In the genomic region with DNA sequence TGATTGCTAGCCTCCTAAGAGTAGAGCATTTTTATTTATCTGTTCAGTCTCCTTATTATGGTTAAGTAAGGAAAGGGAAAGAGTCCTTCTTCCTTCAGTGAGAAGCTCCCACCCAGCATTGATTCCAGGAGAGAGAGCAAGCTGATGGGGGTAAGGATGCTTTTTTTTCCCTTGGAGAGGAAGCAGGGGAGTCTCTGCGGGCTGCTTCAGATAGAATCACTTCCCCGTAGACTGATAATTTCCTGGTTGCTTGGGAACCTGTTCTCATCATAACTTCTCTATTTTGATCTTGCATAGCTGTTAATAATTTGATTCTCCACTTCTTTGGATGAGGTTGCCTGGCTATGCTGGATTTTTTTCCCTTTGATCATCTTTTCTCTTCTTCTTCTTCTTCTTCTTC, we compare ENCODE assay signal across 26 mouse cellular contexts.
"Had no signal": no experiment of that assay in that cellular context is flagged by ENCODE, and none has a peak within 500 bp of the region (broad histone marks: within the 10 kb centered on the region; RNA-seq: fewer than 3 reads in every experiment).

No protein-coding gene starts in this region.

- H3K4me1 ChIP-seq: hindbrain, embryonic 10.5 days; hindbrain, embryonic 12.5 days; intestine, embryonic 15.5 days had no signal

- H3K27me3 ChIP-seq: heart, embryonic 12.5 days; hindbrain, embryonic 12.5 days; intestine, embryonic 15.5 days; limb, embryonic 12.5 days had no signal

- H3K9me3 ChIP-seq: heart, embryonic 10.5 days; heart, embryonic 12.5 days; hindbrain, embryonic 10.5 days; hindbrain, embryonic 12.5 days; intestine, embryonic 15.5 days; limb, embryonic 10.5 days; limb, embryonic 12.5 days had no signal

- H3K27ac ChIP-seq: gastrocnemius, adult 2 months; heart, embryonic 10.5 days; hindbrain, embryonic 10.5 days; hindbrain, embryonic 12.5 days; hindbrain, embryonic 14.5 days; intestine, embryonic 15.5 days; layer of hippocampus, adult 2 months; left cerebral cortex, adult 2 months; limb, embryonic 10.5 days; limb, embryonic 12.5 days had no signal

- ATAC-seq: hindbrain, embryonic 16.5 days; inflammation-experienced regulatory T-cells, adult 6 months; intestine, embryonic 15.5 days; intestine, postnatal 0 days had no signal

- DNase-seq: gastrocnemius, adult 2 months; gastrocnemius, postnatal 10 days; gastrocnemius, postnatal 25 days; heart, adult 11 months; heart, postnatal 10 days; heart, postnatal 4 days; kidney, adult 18-20 months; kidney, adult 8-10 months; kidney, postnatal 10 days; kidney, postnatal 25 days; kidney, postnatal 4 days; liver had no signal

- H3K36me3 ChIP-seq: heart, embryonic 10.5 days; heart, embryonic 12.5 days; hindbrain, embryonic 10.5 days; hindbrain, embryonic 12.5 days; intestine, embryonic 15.5 days; limb, embryonic 10.5 days; limb, embryonic 12.5 days had no signal

- H3K4me3 ChIP-seq: gastrocnemius, adult 2 months; heart, embryonic 10.5 days; heart, embryonic 12.5 days; hindbrain, embryonic 10.5 days; hindbrain, embryonic 12.5 days; intestine, embryonic 15.5 days; layer of hippocampus, adult 2 months; left cerebral cortex, adult 2 months; limb, embryonic 10.5 days; limb, embryonic 12.5 days had no signal

- H3K9ac ChIP-seq: heart, embryonic 12.5 days; hindbrain, embryonic 12.5 days; hindbrain, embryonic 14.5 days; intestine, embryonic 15.5 days; limb, embryonic 12.5 days had no signal

- H3K4me2 ChIP-seq: heart, embryonic 12.5 days; hindbrain, embryonic 12.5 days; hindbrain, embryonic 14.5 days; intestine, embryonic 15.5 days; limb, embryonic 12.5 days; liver, embryonic 11.5 days had no signal
